Mouse (Mus musculus) embryonic stem cell, embryonic (primary cell): Measurements from ENCODE around the gene 2310022B05Rik.

Source experiments
- CTCF ChIA-PET, 4 experiments: fragments of 300-600 bp in 2 of 4; fragments of 350-600 bp in 2 of 4; sonication (Branson Sonifier 250); formaldehyde crosslinking; loops; one replicate each; lab custom pipeline; 2022; ENCODE audit warnings: inconsistent platforms in 2 of 4; lab: Charles Lee
- POLR2A ChIA-PET, 4 experiments: fragments of 300-600 bp in 2 of 4; fragments of 350-600 bp in 2 of 4; sonication (Branson Sonifier 250); formaldehyde crosslinking; loops; one replicate each; lab custom pipeline; 2022; ENCODE audit warnings: antibody characterized with exemption in 4 of 4, inconsistent platforms in 1 of 4; lab: Charles Lee

2310022B05Rik gene

DNA sequence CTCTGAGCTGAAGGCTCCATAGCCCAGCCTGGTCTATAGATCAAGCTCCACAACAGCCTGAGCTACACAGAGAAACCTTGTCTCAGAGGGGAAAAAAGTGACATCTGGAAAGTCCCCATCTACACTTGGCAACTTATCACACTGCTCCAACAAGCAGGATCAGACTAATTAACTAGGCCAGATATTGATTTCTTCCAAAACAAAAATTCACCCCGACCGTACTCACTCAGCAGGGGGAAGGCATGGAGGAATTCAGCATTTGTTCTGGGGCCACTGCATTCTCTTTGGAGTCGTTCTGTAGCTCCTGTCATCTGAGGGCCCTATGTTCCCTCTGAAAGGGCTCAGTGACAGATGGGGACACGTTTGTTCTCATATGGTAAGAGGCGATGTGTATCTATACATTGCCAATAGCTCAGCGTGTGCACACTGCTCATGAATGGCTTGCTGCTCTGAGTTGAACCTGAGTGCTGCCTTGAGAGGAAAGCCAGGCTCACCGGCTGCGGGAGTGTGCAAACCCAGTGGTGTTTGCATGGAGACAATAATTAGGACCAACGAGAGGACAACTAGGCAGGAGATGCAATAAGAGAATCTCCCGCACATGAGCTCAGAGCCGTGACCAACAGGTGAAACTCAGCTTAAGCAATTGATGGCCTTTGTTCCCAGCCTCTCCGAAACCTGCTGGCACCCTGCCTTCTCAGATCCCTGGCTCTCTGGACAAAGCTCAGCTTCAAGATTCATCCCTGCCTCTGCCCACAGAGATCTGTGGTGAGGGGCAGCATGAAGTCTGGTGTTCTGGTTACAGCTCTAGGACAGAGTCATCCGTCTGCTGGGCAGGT lies 28.5 kb downstream of the 2310022B05Rik start:
- ChIA-PET POLR2A (interaction anchor here (0.6 to 1.9 kb wide), 9 partner anchors 8 to 424 kb away, joined by 3 to 9 read pairs (median 4); partner anchors contain the start of gene 2310022B05Rik (in 1 of the 4)), CTCF (interaction anchor here in 3 of 4 experiments (0.6 to 2.1 kb wide), 4 partner anchors 17 to 43 kb away, joined by 3 to 6 read pairs (median 3); no protein-coding TSS in a partner anchor)

GRCm38 (mm10) chr8:124633001-124633703 lies 30.0 kb downstream of the 2310022B05Rik start:
- ChIA-PET POLR2A (interaction anchor here in 1 of 4 experiments (1.8 kb wide), 1 partner anchor 37 kb away, joined by 3 read pairs; no protein-coding TSS in a partner anchor), CTCF (interaction anchor here in 1 of 4 experiments (1.3 to 2.6 kb wide), 3 partner anchors 11 to 44 kb away, joined by 3 to 10 read pairs (median 6); no protein-coding TSS in a partner anchor)

DNA sequence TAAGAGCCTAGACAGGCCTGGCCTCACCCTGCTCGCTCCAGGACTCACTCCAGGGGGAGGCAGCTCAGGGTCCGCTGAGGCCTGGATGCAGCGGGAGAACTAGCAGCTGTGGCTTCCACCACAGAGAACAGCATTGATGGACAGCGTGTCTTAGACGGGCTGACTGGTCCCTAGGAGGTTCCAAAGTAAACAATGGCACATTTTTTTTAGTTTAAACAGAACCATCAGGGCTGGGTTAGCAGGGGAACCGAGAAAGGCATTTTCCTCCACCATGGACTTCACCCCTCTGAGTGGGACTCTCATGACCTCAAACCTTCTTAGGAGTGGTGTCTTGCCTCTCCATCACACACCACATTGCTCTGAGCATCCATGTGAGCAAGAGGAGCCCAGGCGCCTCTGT lies 31.2 kb downstream of the 2310022B05Rik start:
- CTCF ChIA-PET = interaction anchor here in 1 of 4 experiments (0.6 to 2.6 kb wide), 2 partner anchors 24 to 85 kb away, joined by 5 to 10 read pairs; no protein-coding TSS in a partner anchor
- POLR2A ChIA-PET = no interaction called here

- ChIA-PET CTCF (interaction anchor here in 2 of 4 experiments (0.6 kb wide), 3 partner anchors 197 to 977 kb away, joined by 3 to 14 read pairs (median 5); no protein-coding TSS in a partner anchor), POLR2A (interaction anchor here in 2 of 4 experiments (0.6 to 1.2 kb wide), 4 partner anchors 9 to 939 kb away, joined by 3 to 4 read pairs (median 3); no protein-coding TSS in a partner anchor)
Measured at GRCm38 (mm10) chr8:124630891-124631290, 32.3 kb downstream of the 2310022B05Rik start.

- POLR2A ChIA-PET = interaction anchor here in 1 of 4 experiments (1.2 kb wide), 1 partner anchor 8 kb away, joined by 3 read pairs; no protein-coding TSS in a partner anchor
- CTCF ChIA-PET = no interaction called here
Measured at GRCm38 (mm10) chr8:124630489-124630888, 32.7 kb downstream of the 2310022B05Rik start.

DNA sequence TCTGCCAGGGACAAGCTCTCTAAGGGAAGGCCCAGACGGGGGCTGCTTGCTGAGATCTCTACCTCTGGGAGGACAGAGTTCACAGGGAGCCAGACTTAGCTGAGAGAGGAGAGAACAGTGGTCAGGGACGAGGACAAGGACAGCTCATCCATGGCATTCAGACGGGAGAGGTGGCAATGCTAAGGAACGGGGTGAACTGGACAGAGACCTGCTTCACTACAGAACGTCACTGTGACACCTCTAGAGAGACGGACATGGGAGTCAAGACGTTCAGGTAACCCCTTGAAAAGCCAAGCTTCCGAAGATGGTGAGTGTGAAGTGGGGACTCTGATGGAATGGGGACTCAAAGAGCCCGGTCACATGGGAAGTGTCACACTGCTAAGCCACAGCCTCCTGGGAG lies 36.9 kb downstream of the 2310022B05Rik start:
- ChIA-PET CTCF (interaction anchor here (0.7 to 1.3 kb wide), 7 partner anchors 8 to 203 kb away, joined by 3 to 5 read pairs (median 3); no protein-coding TSS in a partner anchor), POLR2A (interaction anchor here in 2 of 4 experiments (0.9 to 1.3 kb wide), 3 partner anchors 9 to 50 kb away, joined by 3 to 4 read pairs (median 3); no protein-coding TSS in a partner anchor)

DNA sequence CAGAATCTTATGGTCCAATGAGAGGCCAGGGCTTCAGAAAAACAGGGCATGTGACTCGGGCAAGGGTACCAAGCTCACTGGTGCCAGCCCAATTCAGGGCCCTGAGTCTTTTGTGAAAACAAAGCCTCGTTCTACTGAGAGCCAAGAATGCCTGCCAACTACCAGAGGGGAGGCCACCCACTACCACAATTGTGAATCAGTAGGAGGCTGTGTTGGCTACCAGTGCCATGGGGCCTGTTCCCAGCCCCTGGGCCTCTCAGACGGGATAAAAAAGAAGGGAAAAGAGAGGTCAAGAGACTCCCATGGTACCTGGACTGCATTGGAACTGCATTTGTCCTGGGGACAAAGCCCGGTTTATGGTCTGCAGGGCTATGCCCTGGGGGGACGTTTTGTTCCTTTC lies 41.9 kb downstream of the 2310022B05Rik start:
- ChIA-PET POLR2A (interaction anchor here in 1 of 4 experiments (0.6 to 2.0 kb wide), 3 partner anchors 10 to 118 kb away, joined by 3 to 5 read pairs (median 3); no protein-coding TSS in a partner anchor), CTCF (interaction anchor here in 1 of 4 experiments (1.7 kb wide), 1 partner anchor 13 kb away, joined by 5 read pairs; no protein-coding TSS in a partner anchor)

- POLR2A ChIA-PET = interaction anchor here in 2 of 4 experiments (1.2 to 1.8 kb wide), 5 partner anchors 10 to 59 kb away, joined by 4 to 9 read pairs (median 8); no protein-coding TSS in a partner anchor
Measured at GRCm38 (mm10) chr8:124618252-124618651, 44.9 kb downstream of the 2310022B05Rik start.

DNA sequence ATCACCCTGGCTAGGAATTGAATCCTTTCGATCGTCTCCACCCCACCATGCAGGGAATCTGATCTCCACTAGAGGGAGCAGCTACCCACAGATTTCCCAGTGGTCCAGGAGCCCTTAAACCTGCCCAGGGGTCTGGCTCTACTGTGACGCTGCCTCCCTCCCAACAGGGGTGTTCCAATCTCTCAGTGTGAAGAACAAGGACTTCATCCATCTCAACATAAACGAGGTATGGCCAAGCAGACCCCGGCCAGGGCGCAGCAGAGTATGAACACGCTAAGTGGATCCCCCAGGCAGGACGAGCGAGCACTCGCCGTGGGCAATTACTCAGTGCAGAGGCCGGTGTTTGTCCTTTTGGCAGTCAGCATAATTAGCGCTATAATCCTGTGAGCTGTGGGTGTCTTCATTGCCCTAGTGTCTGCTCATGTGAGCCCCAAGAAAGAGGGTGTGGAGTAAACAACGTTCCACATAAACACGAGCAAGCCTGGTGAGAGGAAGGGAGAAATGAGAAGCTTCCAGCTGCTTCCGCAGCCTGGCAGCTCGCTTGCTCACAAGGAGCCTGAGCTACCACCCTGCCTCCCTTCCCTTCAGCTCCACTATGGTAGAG lies 45.8 kb downstream of the 2310022B05Rik start:
- ChIA-PET POLR2A (interaction anchor here in 3 of 4 experiments (0.7 to 1.8 kb wide), 8 partner anchors 9 to 176 kb away, joined by 3 to 9 read pairs (median 6); partner anchors contain the start of gene Trim67 (in 1 of the 3)), CTCF (interaction anchor here (0.5 to 2.2 kb wide), 47 partner anchors 9 to 1222 kb away, joined by 3 to 30 read pairs (median 3); partner anchors contain the start of genes 2310022B05Rik (in 1 of the 4) and Fam89a (in 1 of the 4))

More at GRCm38 (mm10) chr8:124618252-124618651, 44.9 kb downstream of the 2310022B05Rik start:
- CTCF ChIA-PET = interaction anchor here (0.5 to 2.2 kb wide), 25 partner anchors 8 to 224 kb away, joined by 3 to 30 read pairs (median 4); partner anchors contain the start of genes 2310022B05Rik (in 1 of the 4) and Fam89a (in 1 of the 4)

DNA sequence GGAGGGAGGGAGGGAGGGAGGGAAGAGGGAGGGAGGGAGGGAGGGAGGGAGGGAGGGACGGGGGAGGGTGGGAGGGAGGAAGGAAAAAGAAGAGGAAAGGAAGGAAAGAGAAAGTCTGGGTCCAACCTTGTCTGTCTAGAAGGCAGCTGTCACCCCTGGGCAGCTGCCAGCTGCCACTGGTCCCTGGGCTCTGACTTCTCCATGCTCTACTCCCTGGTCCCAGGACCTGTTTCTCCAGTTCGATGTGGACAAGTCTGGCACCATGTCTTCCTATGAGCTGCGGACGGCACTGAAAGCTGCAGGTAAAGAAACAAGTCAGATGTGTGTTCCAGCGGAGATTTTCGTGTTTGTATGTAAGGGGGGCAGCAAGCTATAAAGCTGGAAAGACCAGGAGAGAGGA lies 48.8 kb downstream of the 2310022B05Rik start:
- ChIA-PET POLR2A (interaction anchor here in 2 of 4 experiments (0.7 to 2.3 kb wide), 4 partner anchors 9 to 439 kb away, joined by 3 to 7 read pairs (median 3); no protein-coding TSS in a partner anchor), CTCF (interaction anchor here in 1 of 4 experiments (0.6 to 1.4 kb wide), 3 partner anchors 10 to 150 kb away, joined by 3 to 4 read pairs (median 3); no protein-coding TSS in a partner anchor)

- CTCF ChIA-PET = interaction anchor here (0.6 to 2.6 kb wide), 22 partner anchors 8 to 260 kb away, joined by 3 to 30 read pairs (median 4); partner anchors contain the start of gene Capn9 (in 1 of the 4)
- POLR2A ChIA-PET = interaction anchor here in 2 of 4 experiments (1.2 to 2.0 kb wide), 9 partner anchors 8 to 210 kb away, joined by 3 to 8 read pairs (median 4); partner anchors contain the start of gene Trim67 (in 1 of the 2)
Measured at GRCm38 (mm10) chr8:124608972-124609353, 54.2 kb downstream of the 2310022B05Rik start.

GRCm38 (mm10) chr8:124608239-124608971 lies 54.8 kb downstream of the 2310022B05Rik start:
- POLR2A ChIA-PET = interaction anchor here in 2 of 4 experiments (0.5 to 2.0 kb wide), 15 partner anchors 9 to 865 kb away, joined by 3 to 8 read pairs (median 3); partner anchors contain the start of gene Trim67 (in 1 of the 2)
- CTCF ChIA-PET = interaction anchor here (0.5 to 2.6 kb wide), 77 partner anchors 8 to 741 kb away, joined by 3 to 30 read pairs (median 4); partner anchors contain the start of genes Capn9 (in 2 of the 4) and Fam89a (in 1 of the 4)

DNA sequence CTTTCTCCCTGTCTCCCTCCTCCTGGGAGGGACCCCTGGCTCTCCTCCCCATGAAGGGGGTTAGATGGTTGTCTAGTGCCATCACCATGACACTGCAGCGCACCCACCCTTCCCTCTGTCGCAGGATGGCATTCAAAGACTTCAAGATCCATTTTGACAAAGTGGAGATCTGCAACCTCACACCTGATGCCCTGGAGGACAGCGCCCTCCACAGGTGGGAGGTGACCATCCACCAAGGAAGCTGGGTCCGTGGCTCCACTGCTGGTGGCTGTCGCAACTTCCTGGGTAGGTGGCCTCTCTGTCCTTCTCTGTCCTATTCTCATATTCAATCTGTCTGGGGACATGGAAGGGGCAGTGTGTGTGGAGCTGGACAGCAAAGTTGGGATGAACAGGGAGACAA lies 59.1 kb downstream of the 2310022B05Rik start:
- CTCF ChIA-PET = interaction anchor here (0.5 to 1.3 kb wide), 9 partner anchors 10 to 655 kb away, joined by 3 to 5 read pairs (median 3); partner anchors contain the start of gene Nup133 (in 1 of the 4)
- POLR2A ChIA-PET = interaction anchor here in 1 of 4 experiments (1.4 kb wide), 1 partner anchor 49 kb away, joined by 3 read pairs; no protein-coding TSS in a partner anchor

GRCm38 (mm10) chr8:124589393-124589792 lies 73.8 kb downstream of the 2310022B05Rik start:
- ChIA-PET CTCF (interaction anchor here in 1 of 4 experiments (0.9 kb wide), 1 partner anchor 8 kb away, joined by 3 read pairs; no protein-coding TSS in a partner anchor), POLR2A (interaction anchor here in 1 of 4 experiments (1.7 kb wide), 1 partner anchor 19 kb away, joined by 4 read pairs; no protein-coding TSS in a partner anchor)

DNA sequence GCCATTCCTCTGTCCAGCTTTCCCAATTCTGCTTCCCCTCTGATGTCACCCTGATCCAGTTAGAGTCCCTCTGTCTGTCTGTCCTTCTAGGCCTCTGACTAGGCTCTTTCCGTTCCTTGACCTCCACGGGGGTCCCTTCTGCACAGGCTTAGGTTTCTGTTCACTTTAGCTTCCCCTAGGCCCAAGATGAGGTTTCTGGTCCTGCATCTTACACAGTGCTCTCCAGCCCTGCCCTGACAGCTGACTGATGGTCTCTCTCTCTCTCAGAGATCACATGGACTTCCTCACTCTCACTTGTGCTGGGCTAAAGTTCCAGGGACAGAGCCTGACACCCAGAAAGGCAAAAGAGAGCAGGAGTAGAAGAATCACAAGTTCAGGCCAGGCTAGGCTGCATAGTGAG lies 76.6 kb downstream of the 2310022B05Rik start:
- POLR2A ChIA-PET = interaction anchor here in 2 of 4 experiments (0.6 to 0.7 kb wide), 2 partner anchors 323 to 435 kb away, joined by 3 to 4 read pairs; no protein-coding TSS in a partner anchor
- CTCF ChIA-PET = interaction anchor here in 3 of 4 experiments (0.8 to 1.3 kb wide), 4 partner anchors 13 to 22 kb away, joined by 4 to 6 read pairs (median 5); no protein-coding TSS in a partner anchor
